Mouse (Mus musculus) neutrophil, adult 5-6 weeks (primary cell): ENCODE measurements around the gene Rnf126. TPM values are rescaled to one million over a fixed set of nuclear protein-coding genes. Genes with fewer than 3 reads are reported as not detected.
"Not testable (repeated sequence)": the region's sequence is repeated elsewhere in the genome, so short reads cannot be mapped to it uniquely, and the experiment has no call there.

ENCODE experiments used
- ATAC-seq: fragments of 151-379, 151-347 bp; 2 replicates; pipeline ENCODE4 v1.8.0; 2017; ENCODE audit warnings: mild to moderate bottlenecking, moderate TSS enrichment; ENCODE audit not compliant: insufficient number of reproducible peaks, poor library complexity, low FRiP score, severe bottlenecking; ENCODE audit errors: extremely low read depth
- total RNA-seq: library from RNA; stranded (forward); fragments of 200-1000 nt; gene quantifications from 2 replicates; pipeline ENCODE4 v1.2.3, GENCODE M21; 2017

The Rnf126 gene
- total RNA-seq, 1 experiment from 2014 or later = 15.9 TPM

- ATAC-seq = no peak
Observed at GRCm38 (mm10) chr10:79772320-79772719, 5.6 kb upstream of the Rnf126 start.

- ATAC-seq = no peak
Observed at GRCm38 (mm10) chr10:79769329-79769728, 2.6 kb upstream of the Rnf126 start.

- peak; percentile 23; the same call in 1 of the 2 replicates for ATAC-seq
Observed at GRCm38 (mm10) chr10:79768400-79768799, 1.6 kb upstream of the Rnf126 start.

- no peak for ATAC-seq
Observed at GRCm38 (mm10) chr10:79767372-79768244, 856 bp upstream of the Rnf126 start.

GRCm38 (mm10) chr10:79766001-79766507, 698 bp downstream of the Rnf126 start:
- ATAC-seq = no peak

GRCm38 (mm10) chr10:79765228-79765745, 1.5 kb downstream of the Rnf126 start:
- no peak for ATAC-seq

- ATAC-seq = no peak
Observed at GRCm38 (mm10) chr10:79764234-79764633, 2.5 kb downstream of the Rnf126 start.

- ATAC-seq = no peak
Observed at GRCm38 (mm10) chr10:79762875-79763274, 3.9 kb downstream of the Rnf126 start.

- ATAC-seq = no peak
Observed at GRCm38 (mm10) chr10:79760603-79761143, 6.1 kb downstream of the Rnf126 start.

GRCm38 (mm10) chr10:79759675-79760074, 7.1 kb downstream of the Rnf126 start:
- ATAC-seq = not testable (repeated sequence)

- ATAC-seq = no peak
Observed at GRCm38 (mm10) chr10:79756660-79757059, 10.1 kb downstream of the Rnf126 start.

- no peak for ATAC-seq
Observed at GRCm38 (mm10) chr10:79755854-79756253, 10.9 kb downstream of the Rnf126 start.

GRCm38 (mm10) chr10:79754856-79755516, 11.8 kb downstream of the Rnf126 start, which contains the start of gene Fgf22:
Gene Fgf22 (plus strand): TSS chr10:79755076.
- ATAC-seq = no peak

- ATAC-seq = no peak
Observed at GRCm38 (mm10) chr10:79748496-79748895, 18.3 kb downstream of the Rnf126 start.

GRCm38 (mm10) chr10:79746774-79747151, 20.0 kb downstream of the Rnf126 start:
- no peak for ATAC-seq

- ATAC-seq = peak; percentile 96
Observed at GRCm38 (mm10) chr10:79745898-79746773, 20.6 kb downstream of the Rnf126 start, which contains the start of gene Polrmt. Gene Polrmt (minus strand): TSS chr10:79746581.

- no peak for ATAC-seq
Observed at GRCm38 (mm10) chr10:79745411-79745810, 21.3 kb downstream of the Rnf126 start.

- ATAC-seq = no peak
Observed at GRCm38 (mm10) chr10:79743650-79744365, 22.9 kb downstream of the Rnf126 start.
